Mouse (Mus musculus) CH12.LX (cell line): ENCODE measurements around the gene Sall4. TPM values are rescaled to one million over a fixed set of nuclear protein-coding genes. Genes with fewer than 3 reads are reported as not detected.

Experiments
- DNase-seq: peaks from one replicate; pipeline ENCODE4 v3.0.0-alpha.2; 2013; ENCODE audit errors: extremely low read depth
- H3K27ac ChIP-seq: 2 replicates; pipeline ENCODE4 v1.5.1; 2012; ENCODE audit warnings: low read depth, mild to moderate bottlenecking, control low read depth, moderate library complexity; ENCODE audit not compliant: insufficient read depth
- H3K27me3 ChIP-seq: replicated peaks from 2 replicates; pipeline ENCODE3; 2012; ENCODE audit warnings: inconsistent platforms
- H3K36me3 ChIP-seq, 2 experiments: replicated peaks in 1 of 2; 2 replicates each; pipeline versions ENCODE3 to v1.6.1; 2012; ENCODE audit warnings: inconsistent platforms in 1 of 2, low read length in 1 of 2, mild to moderate bottlenecking in 1 of 2, mixed read lengths in 1 of 2, moderate library complexity in 1 of 2; ENCODE audit not compliant: control insufficient read depth in 1 of 2, insufficient read depth in 1 of 2
- H3K4me1 ChIP-seq, 2 experiments: 2 replicates each; pipeline ENCODE4 v1.6.1; 2012; ENCODE audit warnings: inconsistent platforms in 1 of 2, moderate library complexity in 1 of 2; ENCODE audit not compliant: insufficient read depth in 2 of 2, control insufficient read depth in 1 of 2
- H3K4me2 ChIP-seq: 2 replicates; pipeline ENCODE4 v1.6.1; 2012; ENCODE audit warnings: low read depth, mild to moderate bottlenecking, control low read depth; ENCODE audit not compliant: poor library complexity, insufficient read depth, severe bottlenecking
- H3K4me3 ChIP-seq, 3 experiments: fragments of 150-350 bp in 1 of 3; sonication (generic) in 1 of 3; replicated peaks in 1 of 3; 2 replicates each; pipeline versions ENCODE3 to v1.5.1; 2011 to 2012; ENCODE audit warnings: low read depth in 2 of 3, low read length in 2 of 3, mild to moderate bottlenecking in 2 of 3, moderate library complexity in 2 of 3, control low read depth in 1 of 3, improper control_type of control experiment in 1 of 3, inconsistent platforms in 1 of 3, mixed read lengths in 1 of 3; ENCODE audit not compliant: poor library complexity in 1 of 3
- H3K79me2 ChIP-seq: replicated peaks from 2 replicates; pipeline ENCODE4 v1.6.1; 2012; ENCODE audit warnings: mild to moderate bottlenecking, moderate library complexity; ENCODE audit not compliant: control insufficient read depth, poor library complexity, insufficient read depth, severe bottlenecking; ENCODE audit errors: extremely low read depth
- H3K9ac ChIP-seq: 2 replicates; pipeline ENCODE4 v1.6.1; 2012; ENCODE audit warnings: low read depth, mild to moderate bottlenecking, control low read depth, moderate library complexity; ENCODE audit not compliant: insufficient read depth
- H3K9me3 ChIP-seq: replicated peaks from 2 replicates; pipeline ENCODE3; 2012; ENCODE audit warnings: low read length, inconsistent platforms, mixed read lengths
- CHD1 ChIP-seq: IDR thresholded peaks from 2 replicates; pipeline ENCODE4 v1.6.1; 2012; ENCODE audit warnings: low read depth, low read length, improper control_type of control experiment, inconsistent platforms
- CHD2 ChIP-seq: IDR thresholded peaks from 2 replicates; pipeline ENCODE4 v1.6.1; 2011; ENCODE audit warnings: low read length, improper control_type of control experiment
- CTCF ChIP-seq, 2 experiments: IDR thresholded peaks in 1 of 2; conservative IDR thresholded peaks in 1 of 2; 2 replicates each; pipeline ENCODE4 v1.5.1; 2011 to 2012; ENCODE audit warnings: low read depth in 2 of 2, low read length in 2 of 2, improper control_type of control experiment in 1 of 2, inconsistent platforms in 1 of 2, mild to moderate bottlenecking in 1 of 2, moderate library complexity in 1 of 2
- E2F4 ChIP-seq: IDR thresholded peaks from 2 replicates; pipeline ENCODE4 v1.6.1; 2011; ENCODE audit warnings: low read depth, low read length, improper control_type of control experiment; ENCODE audit not compliant: insufficient replicate concordance
- ELF1 ChIP-seq: IDR thresholded peaks from 2 replicates; pipeline ENCODE4 v1.6.1; 2014; ENCODE audit warnings: low read depth, mild to moderate bottlenecking, inconsistent platforms, low read length, improper control_type of control experiment
- EP300 ChIP-seq: IDR thresholded peaks from 2 replicates; pipeline ENCODE4 v1.6.1; 2011; ENCODE audit warnings: low read length, improper control_type of control experiment
- ETS1 ChIP-seq: conservative IDR thresholded peaks from 2 replicates; pipeline ENCODE4 v1.6.1; 2012; ENCODE audit warnings: low read depth, mild to moderate bottlenecking, inconsistent platforms, low read length, improper control_type of control experiment, moderate library complexity
- GABPA ChIP-seq: IDR thresholded peaks from 2 replicates; pipeline ENCODE4 v1.6.1; 2012; ENCODE audit warnings: low read depth, low read length, improper control_type of control experiment, inconsistent platforms; ENCODE audit not compliant: insufficient replicate concordance
- IRF4 ChIP-seq: IDR thresholded peaks from 2 replicates; pipeline ENCODE4 v1.6.1; 2014; ENCODE audit warnings: low read depth, mild to moderate bottlenecking, inconsistent platforms, low read length, improper control_type of control experiment
- JUN ChIP-seq: IDR thresholded peaks from 2 replicates; pipeline ENCODE4 v1.6.1; 2011; ENCODE audit warnings: low read depth, mild to moderate bottlenecking, low read length, improper control_type of control experiment, moderate library complexity; ENCODE audit not compliant: insufficient read depth
- MAFK ChIP-seq: IDR thresholded peaks from 2 replicates; pipeline ENCODE4 v1.6.1; 2011; ENCODE audit warnings: low read length, improper control_type of control experiment; ENCODE audit not compliant: insufficient replicate concordance
- MAX ChIP-seq: IDR thresholded peaks from 2 replicates; pipeline ENCODE4 v1.6.1; 2011; ENCODE audit warnings: low read length, improper control_type of control experiment
- MAZ ChIP-seq: IDR thresholded peaks from 2 replicates; pipeline ENCODE4 v1.6.1; 2012; ENCODE audit warnings: low read depth, mild to moderate bottlenecking, inconsistent platforms, low read length, improper control_type of control experiment, moderate library complexity
- MEF2A ChIP-seq: IDR thresholded peaks from 2 replicates; pipeline ENCODE4 v1.6.1; 2014; ENCODE audit warnings: low read depth, mild to moderate bottlenecking, inconsistent platforms, low read length, improper control_type of control experiment, borderline replicate concordance
- MXI1 ChIP-seq: IDR thresholded peaks from 2 replicates; pipeline ENCODE4 v1.6.1; 2011; ENCODE audit warnings: mild to moderate bottlenecking, low read depth, low read length, improper control_type of control experiment
- MYC ChIP-seq: IDR thresholded peaks from 2 replicates; pipeline ENCODE4 v1.6.1; 2011; ENCODE audit warnings: low read depth, mild to moderate bottlenecking, improper control_type of control experiment, low read length
- POLR2A ChIP-seq: IDR thresholded peaks from 2 replicates; pipeline ENCODE4 v1.6.1; 2011; ENCODE audit warnings: low read depth, mild to moderate bottlenecking, improper control_type of control experiment, low read length
- RAD21 ChIP-seq: IDR thresholded peaks from 2 replicates; pipeline ENCODE4 v1.6.1; 2011; ENCODE audit warnings: low read depth, mild to moderate bottlenecking, low read length, improper control_type of control experiment, moderate library complexity
- RCOR1 ChIP-seq: conservative IDR thresholded peaks from 2 replicates; pipeline ENCODE4 v1.6.1; 2012; ENCODE audit warnings: low read depth, mild to moderate bottlenecking, inconsistent platforms, low read length, improper control_type of control experiment
- SIN3A ChIP-seq: IDR thresholded peaks from 2 replicates; pipeline ENCODE4 v1.6.1; 2012; ENCODE audit warnings: low read length, improper control_type of control experiment, inconsistent platforms
- SMC3 ChIP-seq: IDR thresholded peaks from 2 replicates; pipeline ENCODE4 v1.6.1; 2011; ENCODE audit warnings: low read depth, low read length, improper control_type of control experiment
- TBP ChIP-seq: conservative IDR thresholded peaks from 2 replicates; pipeline ENCODE4 v1.6.1; 2011; ENCODE audit warnings: low read depth, low read length, improper control_type of control experiment
- TCF12 ChIP-seq: IDR thresholded peaks from 2 replicates; pipeline ENCODE4 v1.6.1; 2014; ENCODE audit warnings: low read depth, mild to moderate bottlenecking, inconsistent platforms, low read length, improper control_type of control experiment
- USF1 ChIP-seq: IDR thresholded peaks from 2 replicates; pipeline ENCODE4 v1.6.1; 2014; ENCODE audit warnings: low read depth, mild to moderate bottlenecking, inconsistent platforms, low read length, improper control_type of control experiment
- USF2 ChIP-seq: conservative IDR thresholded peaks from 2 replicates; pipeline ENCODE4 v1.6.1; 2011; ENCODE audit warnings: low read depth, low read length, improper control_type of control experiment
- ZKSCAN1 ChIP-seq: IDR thresholded peaks from 2 replicates; pipeline ENCODE4 v1.6.1; 2012; ENCODE audit warnings: low read depth, inconsistent platforms, low read length, improper control_type of control experiment, borderline replicate concordance
- ZMIZ1 ChIP-seq: IDR thresholded peaks from 2 replicates; pipeline ENCODE4 v1.6.1; 2012; ENCODE audit warnings: low read depth, mild to moderate bottlenecking, inconsistent platforms, low read length, improper control_type of control experiment
- ZNF384 ChIP-seq: IDR thresholded peaks from 2 replicates; pipeline ENCODE4 v1.6.1; 2012; ENCODE audit warnings: low read depth, low read length, improper control_type of control experiment, inconsistent platforms
- dilution Hi-C: fragments of 300-500 bp; cut with MboI; formaldehyde crosslinking; loops from 2 replicates; pipeline ENCODE4 v1.14.3; 2020; ENCODE audit warnings: low sequenced_read_pairs; ENCODE audit not compliant: extremely low pct_unique_long_range_greater_than_20kb, extremely low pct_ligation_motif_present
- in situ Hi-C: fragments of 300-500 bp; cut with MboI; formaldehyde crosslinking; loops from 3 replicates; pipeline ENCODE4 v1.14.3; 2019; ENCODE audit warnings: low sequenced_read_pairs, low pct_ligation_motif_present, low pct_unique_long_range_greater_than_20kb, mixed read lengths
- polyA plus RNA-seq: library from polyadenylated mRNA; unstranded; fragments of >175 nt; gene quantifications from 2 replicates; pipeline ENCODE4 v1.2.1, GENCODE M21; 2012; ENCODE audit warnings: low read depth; ENCODE audit not compliant: insufficient read length
- total RNA-seq, 2 experiments: library from RNA; depleted of rRNA; stranded (reverse); fragments of 300-350 nt in 1 of 2; fragments of >200 nt in 1 of 2; gene quantifications; 2 replicates each; pipeline ENCODE4 v1.2.3; 2012 to 2014

Sall4 gene
- total and polyA plus RNA-seq, 3 experiments = not detected

- no peaks in the 10 kb centered on the region for H3K4me1 ChIP-seq
- dilution Hi-C loops = no loop called here
- no peaks in the 10 kb centered on the region for H3K36me3 ChIP-seq
- no peak overlapping the region for H3K4me3 ChIP-seq
- no peak overlapping the region for H3K4me2 ChIP-seq
- H3K27ac ChIP-seq = no peak overlapping the region
- H3K79me2 ChIP-seq = no peaks in the 10 kb centered on the region
- in situ Hi-C loops = no loop called here
- no peak overlapping the region for H3K9ac ChIP-seq
- peaks cover 19% of the 10 kb centered on the region for H3K9me3 ChIP-seq
- DNase-seq = peak; percentile 16
- peaks cover 2% of the 10 kb centered on the region for H3K27me3 ChIP-seq
- no peak for TF ChIP-seq E2F4
- 0 out of 2 replicates have a peak, but pooled peaks have one; percentile 10 for TF ChIP-seq ZNF384
- TF ChIP-seq CTCF (conservative IDR thresholded peaks at IDR 0.05 in 1 of 2, IDR thresholded peaks at IDR 0.05 in 1 of 2; ENCODE audit: low read depth in 2 of 2, low read length in 2 of 2) = peak; percentile 30 to 41; a peak in 1 of 4 replicates
- no peak for TF ChIP-seq MEF2A
- no peak for TF ChIP-seq MYC
- TF ChIP-seq ELF1 = no peak
- no peak for TF ChIP-seq RCOR1
- no peak for TF ChIP-seq MAX
- TF ChIP-seq MAZ = no peak
- no peak for TF ChIP-seq SMC3
- no peak for TF ChIP-seq SIN3A
- no peak for TF ChIP-seq TCF12
- no peak for TF ChIP-seq MAFK
- no peak for TF ChIP-seq CHD1
- no peak for TF ChIP-seq IRF4
- TF ChIP-seq USF1 = no peak
These were observed 25.1 kb downstream of the Sall4 start for GRCm38 (mm10) chr2:168742649-168743048.

GRCm38 (mm10) chr2:168742059-168742627 is 25.6 kb downstream of the Sall4 start, which contains the start of gene Atp9a:
Atp9a (minus strand) TSS chr2:168742409.
- Histone ChIP-seq H3K4me2 (no peak within 1 kb of the TSS), H3K9ac (no peak within 1 kb of the TSS), H3K36me3 (no peaks in the 10 kb centered on the region), H3K4me1 (no peaks in the 10 kb centered on the region), H3K27me3 (peaks cover 2% of the 10 kb centered on the region), H3K4me3 (no peak within 1 kb of the TSS), H3K9me3 (peaks cover 19% of the 10 kb centered on the region), H3K79me2 (no peaks in the 10 kb centered on the region), H3K27ac (no peak within 1 kb of the TSS)
- dilution Hi-C loops (no loop called here), in situ Hi-C loops (no loop called here)
- no peak for TF ChIP-seq MXI1
- no peak for TF ChIP-seq ETS1
- no peak for TF ChIP-seq ZKSCAN1
- TF ChIP-seq JUN = no peak
- TF ChIP-seq SMC3 = no peak
- no peak for TF ChIP-seq EP300
- no peak for TF ChIP-seq RAD21
- TF ChIP-seq GABPA = no peak
- no peak for TF ChIP-seq MAFK
- TF ChIP-seq SIN3A = no peak
- no peak for TF ChIP-seq USF2
- no peak for TF ChIP-seq POLR2A
- no peak for TF ChIP-seq TBP
- no peak for TF ChIP-seq MEF2A
- no peak for TF ChIP-seq CHD2
- TF ChIP-seq MAZ = no peak
- TF ChIP-seq ZMIZ1 = no peak
- DNase-seq = no peak
